Mouse (Mus musculus) hindlimb bud, embryonic 11.5 days (tissue): Measurements from ENCODE around the gene Rab5c.

Experiments used
- DNase-seq: peaks from one replicate; pipeline ENCODE4 v3.0.0-alpha.2; 2012; ENCODE audit warnings: low read depth, low spot score; ENCODE audit errors: extremely low spot score

The Rab5c gene

DNA sequence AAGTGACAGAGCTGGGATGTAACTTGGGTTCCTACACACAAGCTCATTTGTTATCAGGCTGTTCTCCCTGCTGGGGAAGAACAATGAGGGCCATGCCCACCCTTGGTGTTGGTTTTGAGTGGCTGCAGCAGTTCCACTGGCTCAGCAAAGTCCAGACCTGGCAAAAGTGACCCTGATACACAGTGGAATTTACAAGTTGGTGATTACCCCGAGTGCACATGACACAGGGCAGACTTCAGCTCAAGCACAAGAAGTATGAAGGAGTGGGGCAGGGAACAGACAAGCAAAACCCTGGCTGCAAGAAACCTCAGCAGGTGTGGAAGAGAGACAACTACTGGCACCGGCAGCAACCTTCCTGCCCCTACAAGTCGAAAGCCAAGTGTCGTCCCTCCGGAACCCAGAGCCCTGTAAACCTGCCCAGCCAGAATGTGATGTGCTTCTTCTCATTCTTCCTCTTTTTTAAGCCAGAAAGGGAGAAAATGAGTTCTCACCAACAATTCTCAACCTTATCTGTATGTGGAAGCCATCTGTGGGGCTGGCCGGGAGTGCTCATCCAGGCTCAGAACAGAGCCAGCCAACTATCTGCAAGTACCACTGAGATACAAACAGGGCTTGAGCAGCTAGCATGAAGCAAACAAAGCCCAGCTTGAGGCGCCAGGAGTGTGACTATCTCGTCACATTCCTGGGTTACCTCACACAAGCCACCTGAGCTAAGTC lies 16.1 kb downstream of the Rab5c start:
- no peak for DNase-seq

DNA sequence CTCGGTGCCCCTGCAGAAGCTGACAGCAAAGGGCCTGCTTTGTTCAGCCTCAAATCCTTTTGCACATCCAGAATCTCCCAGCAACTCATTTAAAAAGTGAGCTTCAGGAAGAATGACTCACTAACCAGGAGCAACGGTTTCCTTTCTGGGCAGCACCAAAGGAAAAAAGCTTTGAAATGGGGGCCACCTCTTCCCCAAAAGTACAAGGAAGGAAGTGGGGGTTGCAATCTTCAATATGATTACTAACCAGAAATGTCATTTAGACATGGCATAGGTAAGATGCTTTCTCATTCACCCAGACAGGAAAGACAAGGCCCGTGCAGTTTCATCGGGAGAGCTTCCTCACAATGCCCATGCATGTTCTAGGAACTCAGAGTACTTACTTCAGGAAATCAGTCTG lies 16.8 kb downstream of the Rab5c start:
- DNase-seq = no peak

DNA sequence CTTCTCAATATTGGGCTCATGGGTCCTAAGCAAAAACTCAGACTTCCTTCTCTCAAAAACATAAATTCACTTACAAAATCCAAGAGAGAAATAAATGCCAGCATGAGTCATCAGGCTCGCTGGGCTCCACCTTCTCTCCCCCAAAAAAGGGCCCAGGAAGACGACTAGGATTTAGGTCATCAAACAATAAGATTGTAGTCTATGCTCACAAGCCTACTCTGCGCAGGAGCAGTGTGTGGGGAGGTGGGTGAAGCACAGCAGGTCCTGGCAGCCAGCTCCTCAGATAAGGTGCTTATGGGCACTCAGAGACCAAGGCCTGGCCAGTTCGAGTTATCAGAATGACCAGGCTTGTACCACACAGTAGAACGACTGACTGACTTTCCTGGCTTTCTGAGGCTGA lies 17.7 kb downstream of the Rab5c start:
- no peak for DNase-seq

DNA sequence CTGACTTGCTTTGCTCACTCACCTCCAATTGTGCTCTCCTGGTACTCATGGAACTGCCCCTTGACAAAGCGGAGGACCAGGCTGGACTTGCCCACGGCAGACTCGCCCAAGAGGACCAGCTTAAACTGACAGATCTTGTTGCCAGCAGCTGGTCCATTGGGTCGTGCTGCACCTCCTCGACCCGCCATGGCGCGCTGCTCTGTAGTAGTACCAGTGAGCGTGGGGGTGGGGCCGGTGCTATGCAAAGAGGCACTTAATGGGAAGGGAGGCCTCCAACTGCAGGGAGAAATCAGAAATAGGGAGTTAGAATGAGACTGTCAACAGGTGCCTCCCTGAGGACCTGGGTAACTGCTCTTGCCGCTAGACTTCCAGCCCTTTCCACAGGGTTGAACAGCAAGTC lies 18.1 kb downstream of the Rab5c start:
- DNase-seq = no peak

DNA sequence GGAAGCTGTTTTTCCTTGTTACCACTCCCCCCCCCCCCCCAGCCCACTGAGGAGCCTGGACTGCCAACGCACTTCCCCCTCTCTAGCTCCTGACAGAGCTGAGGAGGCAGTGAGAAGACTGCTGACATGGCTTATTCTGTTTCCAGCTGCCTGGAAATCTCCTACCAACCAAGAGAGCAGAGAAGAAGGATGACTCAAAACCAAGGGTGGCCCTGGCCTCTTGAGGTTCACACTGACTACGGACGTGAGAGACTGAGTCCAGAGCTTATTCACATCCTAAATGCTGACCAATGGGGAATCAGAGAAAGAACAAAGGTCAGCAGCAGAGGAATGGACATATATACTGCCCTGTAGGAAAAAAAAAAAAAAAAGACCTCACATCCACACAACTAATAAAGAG lies 18.7 kb downstream of the Rab5c start:
- DNase-seq = no peak

DNA sequence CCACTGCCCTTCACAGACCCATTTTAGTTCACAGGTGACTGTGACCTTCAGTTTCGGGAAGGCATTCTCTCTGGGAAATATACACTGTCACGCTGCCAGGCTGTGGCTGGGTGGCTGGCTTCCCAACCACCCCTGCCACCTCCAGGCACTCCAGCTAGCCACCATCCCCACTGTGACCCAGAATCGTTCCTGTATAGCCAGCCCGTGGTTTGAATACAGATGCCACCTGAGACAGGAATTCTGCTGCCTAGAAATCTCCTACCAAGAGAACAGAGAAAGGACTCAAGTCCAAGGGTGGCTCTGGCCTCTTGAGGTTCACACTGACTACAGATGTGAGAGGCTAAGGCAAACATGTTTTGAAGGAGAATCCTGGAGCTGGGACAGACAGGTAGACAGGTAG lies 19.1 kb downstream of the Rab5c start:
- DNase-seq = no peak

DNA sequence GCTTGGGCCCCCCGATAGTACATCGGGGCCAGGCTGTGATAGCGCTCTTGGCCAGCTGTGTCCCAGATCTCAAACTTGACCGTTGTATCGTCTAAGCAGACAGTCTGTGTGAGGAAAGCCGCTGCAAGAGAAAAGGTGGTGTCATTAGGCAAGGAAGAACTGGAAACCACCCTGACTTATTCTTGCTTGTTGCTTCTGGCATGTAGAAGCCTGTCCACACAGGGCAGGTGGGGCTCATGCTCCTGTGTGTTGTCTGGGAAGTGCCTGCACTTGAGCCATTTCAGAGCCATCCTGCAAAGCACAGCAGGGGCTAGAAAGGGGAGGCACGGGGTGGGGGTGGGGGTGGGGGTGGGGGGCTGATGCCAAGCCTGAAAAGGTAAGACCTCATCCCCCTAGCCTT lies 19.6 kb downstream of the Rab5c start:
- DNase-seq = no peak

DNA sequence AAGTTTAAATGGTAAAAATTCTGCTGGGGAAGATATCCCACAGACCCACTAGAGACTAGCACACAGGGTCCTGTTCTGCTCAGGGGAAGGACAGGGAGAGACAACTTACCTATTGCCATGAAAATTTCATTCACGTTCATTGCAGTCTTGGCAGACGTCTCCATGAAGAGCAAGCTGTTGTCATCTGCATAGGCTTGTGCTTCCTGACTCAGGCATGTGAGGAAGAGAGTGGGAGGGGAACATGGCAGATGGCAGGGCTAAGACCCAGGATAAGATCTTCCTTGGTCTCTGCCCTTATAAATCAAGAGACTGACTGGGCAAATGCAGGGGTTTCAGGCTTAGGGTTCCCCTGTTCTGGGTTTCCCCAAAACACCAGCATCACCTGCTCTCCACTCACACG lies 21.4 kb downstream of the Rab5c start:
- DNase-seq = no peak

DNA sequence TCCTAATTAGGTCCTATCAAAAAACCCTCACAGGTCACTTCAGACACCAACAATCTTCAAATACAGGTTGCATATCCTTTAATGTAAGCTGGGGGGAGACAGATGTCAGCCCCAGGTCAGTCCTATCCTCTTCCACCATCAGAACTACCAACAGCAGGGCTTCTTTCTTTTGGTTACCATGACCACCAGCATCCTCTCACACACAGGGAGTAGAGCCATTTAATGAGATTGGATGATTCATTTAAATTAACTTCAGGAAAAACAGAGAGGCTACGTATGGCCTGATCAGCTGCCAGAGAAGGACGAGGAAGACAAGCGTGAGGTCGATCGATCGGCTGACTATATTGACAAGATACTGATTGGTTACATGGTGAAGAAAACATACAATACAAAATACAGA lies 23.1 kb downstream of the Rab5c start:
- DNase-seq = no peak

DNA sequence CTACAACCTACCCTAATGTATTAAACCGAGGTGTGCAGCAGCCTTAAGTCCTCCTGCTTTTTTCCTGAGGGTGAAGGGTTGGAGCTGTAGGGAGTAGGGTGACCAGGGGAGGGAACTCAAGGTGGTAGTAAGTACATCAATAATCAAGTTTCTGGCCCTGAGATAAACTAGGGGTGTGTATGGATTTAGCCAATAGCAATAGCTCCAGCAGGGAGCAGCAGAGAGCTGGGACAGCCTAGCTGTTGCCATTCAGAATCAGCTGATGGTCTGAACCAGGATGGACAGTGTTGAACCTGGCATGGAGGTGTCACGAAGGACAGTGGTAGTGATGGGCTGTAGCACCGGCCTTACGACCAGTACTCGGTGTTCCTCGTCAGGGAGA lies 23.5 kb downstream of the Rab5c start:
- DNase-seq = no peak

DNA sequence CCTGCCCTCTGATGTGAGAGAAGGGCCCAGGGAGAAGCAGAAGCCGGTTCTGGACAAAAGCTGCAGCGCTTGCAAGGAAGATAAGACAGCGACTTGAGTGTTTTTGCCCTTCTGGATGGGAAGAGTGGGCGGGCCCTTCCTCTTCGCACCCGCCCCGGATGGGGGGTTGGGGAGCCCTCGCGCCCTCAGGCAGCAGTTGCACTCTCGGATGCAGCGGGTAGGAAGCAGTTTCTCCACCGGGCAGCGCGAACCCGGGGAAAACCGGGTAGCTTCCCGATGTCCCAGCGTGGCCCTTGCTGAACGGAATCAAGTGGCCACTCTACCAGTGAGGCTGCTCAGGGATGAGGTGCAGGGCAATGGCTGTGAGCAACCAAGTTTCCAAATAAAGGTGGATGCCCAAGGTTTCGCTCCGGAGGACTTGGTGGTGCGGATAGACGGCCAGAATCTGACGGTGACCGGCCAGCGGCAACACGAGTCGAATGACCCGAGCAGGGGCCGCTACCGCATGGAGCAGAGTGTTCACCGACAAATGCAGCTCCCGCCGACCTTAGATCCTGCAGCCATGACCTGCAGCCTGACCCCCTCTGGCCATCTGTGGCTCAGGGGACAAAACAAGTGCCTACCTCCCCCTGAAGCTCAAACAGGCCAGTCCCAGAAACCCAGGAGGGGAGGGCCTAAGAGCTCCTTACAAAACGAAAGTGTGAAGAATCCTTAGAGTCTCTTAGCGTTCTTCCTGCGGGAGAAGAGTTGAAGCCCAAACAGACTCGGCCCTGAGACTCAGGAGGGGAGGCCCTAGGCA lies 24.1 kb downstream of the Rab5c start, which contains the start of gene Hspb9:
Hspb9 (plus strand) TSS at position 116 of the 799 bp plus-strand sequence.
- no peak for DNase-seq

DNA sequence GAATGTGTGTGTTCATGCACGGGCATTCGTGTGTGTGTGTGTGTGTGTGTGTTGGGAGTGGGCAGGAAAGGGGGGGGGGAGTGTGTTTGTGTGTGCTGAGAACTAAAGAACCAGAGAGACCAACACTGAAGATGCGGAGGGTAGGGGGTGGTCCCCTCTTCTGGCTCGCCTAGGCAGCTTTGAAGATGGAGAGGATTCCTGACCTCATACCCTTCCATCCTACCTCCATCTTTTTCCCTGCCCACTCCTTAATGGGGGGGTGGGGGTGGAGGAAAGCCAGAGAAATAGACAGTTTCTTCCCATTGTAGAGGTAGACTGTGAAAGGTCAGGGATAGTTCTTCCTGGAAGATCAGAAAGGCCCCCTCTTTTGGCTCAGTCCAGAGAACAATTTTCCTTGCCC lies 24.8 kb downstream of the Rab5c start:
- no peak for DNase-seq

DNA sequence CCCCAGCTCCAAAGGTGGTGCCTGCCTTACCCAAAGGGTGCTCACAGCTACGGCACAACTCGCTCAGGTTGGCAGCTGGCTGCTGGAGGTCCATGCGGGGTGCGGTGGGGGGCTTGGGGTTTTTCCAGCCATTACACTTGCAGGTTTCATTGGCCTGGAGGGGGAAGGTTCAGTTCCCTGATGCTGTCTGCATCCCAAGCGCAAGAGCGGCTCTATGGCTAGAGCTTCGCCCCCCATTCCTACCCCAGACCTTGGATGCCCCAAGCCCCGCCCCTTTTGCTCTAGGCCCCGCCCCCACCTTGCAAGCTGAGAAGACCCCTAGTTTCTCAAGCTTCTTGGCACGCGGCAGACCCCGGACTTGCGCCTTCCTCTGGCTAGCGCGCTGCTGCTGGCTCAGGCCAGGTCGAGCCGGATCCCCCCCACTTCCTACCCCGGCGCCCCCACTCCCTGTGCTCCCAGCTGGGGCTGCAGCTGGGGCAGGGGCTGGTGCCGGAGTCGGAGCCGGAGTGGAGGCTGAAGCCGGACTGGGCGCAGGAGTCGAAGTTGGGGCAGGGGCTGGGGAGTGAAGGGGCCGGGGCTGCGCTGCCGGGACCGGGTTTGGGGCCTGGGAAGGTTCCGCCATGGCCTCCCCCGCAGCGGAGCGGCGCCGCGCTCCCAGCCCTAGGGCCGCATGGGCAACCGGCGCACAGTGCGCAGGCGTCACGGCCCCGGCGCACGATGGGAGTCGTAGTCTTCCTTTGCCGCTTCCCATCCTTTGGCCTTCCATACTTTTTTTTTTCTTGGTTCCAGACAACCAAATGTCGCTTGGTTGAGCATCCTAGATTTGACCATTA lies 26.0 kb downstream of the Rab5c start, which contains the start of gene Kat2a:
Kat2a (minus strand) TSS at position 683 of the 833 bp plus-strand sequence.
- no peak for DNase-seq

DNA sequence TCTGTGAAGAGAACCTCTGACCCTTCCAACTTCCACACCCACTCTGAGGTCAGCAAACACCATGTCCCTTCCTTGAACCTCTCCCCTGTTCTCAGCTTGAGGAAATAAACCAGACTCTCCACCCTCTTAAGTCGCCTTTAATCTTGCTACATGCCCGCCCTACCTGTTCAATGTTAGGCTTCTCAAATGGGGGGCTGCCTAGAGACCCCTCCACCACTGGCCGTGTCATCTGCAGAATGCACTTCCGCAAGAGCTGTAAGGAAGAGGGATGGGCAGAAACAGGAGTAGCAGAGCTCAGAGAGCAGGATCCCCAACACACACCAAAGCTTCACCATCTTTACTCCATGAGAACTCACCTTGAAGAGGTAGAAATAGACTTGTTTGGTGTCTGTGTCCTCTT lies 27.0 kb downstream of the Rab5c start:
- DNase-seq = no peak

DNA sequence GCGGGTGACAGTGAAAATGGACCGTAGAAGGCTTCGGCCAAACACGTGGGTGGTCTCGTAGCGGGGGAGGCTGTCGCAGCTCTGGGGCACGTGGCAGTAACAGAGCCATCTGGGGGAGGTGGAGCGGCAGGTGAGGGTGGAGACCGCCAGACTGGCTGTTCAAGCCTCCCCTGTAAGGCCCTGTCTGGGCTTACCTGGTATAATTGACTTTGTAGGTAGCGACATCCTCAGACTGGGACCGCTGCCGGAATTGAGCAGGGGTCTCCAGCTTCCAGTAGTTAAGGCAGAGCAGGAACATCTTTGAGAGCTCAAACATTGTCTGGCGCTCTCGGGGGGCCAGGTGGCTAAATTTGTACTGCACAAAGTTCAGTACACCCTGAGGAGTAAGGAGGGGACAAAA lies 27.5 kb downstream of the Rab5c start:
- no peak for DNase-seq

DNA sequence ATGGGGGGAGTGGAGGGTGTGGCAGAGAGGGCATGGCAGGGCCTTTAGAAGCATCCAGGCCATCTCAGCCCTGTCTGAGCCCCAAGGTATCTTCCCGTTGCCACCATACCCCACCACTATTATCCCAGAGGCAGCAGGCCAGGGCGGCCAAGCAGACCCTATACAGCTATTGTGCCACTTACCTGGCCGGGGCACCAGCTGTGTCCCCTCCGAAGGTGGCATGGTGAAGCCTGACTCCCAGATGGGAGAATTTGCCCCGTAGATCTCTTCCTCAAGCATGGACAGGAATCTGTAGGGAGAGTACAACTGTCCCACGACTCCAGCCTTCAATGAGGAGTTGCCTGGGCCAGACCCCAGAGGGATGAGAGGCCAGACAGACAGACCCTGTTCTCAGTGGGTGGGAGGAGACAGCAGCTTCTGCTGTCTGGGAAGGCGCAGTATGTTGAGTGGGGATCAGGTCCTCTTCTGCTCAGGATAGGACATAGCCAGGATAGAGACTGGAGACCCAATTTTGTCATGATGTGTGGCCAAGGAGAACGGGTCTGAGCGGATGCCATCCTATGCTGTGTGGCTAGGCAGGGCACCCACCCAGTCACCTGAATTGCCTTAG lies 28.7 kb downstream of the Rab5c start:
- DNase-seq = no peak

DNA sequence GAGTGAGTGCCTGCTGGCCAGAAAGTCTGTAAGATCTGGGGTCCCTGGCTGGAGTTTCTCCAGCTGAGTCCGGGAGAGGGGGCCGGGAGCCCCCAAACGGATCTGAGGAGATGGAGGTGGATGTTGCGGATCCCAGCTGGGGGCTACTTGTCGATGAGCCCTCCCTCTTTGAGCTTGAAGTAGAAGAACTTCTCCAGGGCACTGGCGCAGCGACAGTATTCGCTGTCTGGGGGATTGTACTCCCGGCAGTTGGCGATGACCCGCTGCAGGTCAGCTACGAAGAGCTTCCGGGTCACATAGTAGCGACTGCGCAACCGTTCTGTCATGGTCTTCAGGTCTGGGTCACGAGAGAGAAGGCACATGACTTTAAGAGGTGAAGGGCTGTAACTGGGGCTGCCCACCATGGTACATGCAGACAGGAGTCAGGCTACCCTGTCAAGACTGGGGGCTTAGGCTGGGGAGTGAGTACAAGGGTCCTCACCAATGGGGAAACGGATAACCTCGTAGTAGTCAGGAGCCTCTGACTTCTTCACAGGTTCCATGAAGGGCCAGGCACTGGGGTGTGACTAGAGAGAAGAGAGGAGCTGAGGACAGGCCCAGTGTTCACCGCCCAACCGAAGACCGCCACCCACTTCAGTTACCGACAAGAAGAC lies 32.8 kb downstream of the Rab5c start:
- DNase-seq = no peak

DNA sequence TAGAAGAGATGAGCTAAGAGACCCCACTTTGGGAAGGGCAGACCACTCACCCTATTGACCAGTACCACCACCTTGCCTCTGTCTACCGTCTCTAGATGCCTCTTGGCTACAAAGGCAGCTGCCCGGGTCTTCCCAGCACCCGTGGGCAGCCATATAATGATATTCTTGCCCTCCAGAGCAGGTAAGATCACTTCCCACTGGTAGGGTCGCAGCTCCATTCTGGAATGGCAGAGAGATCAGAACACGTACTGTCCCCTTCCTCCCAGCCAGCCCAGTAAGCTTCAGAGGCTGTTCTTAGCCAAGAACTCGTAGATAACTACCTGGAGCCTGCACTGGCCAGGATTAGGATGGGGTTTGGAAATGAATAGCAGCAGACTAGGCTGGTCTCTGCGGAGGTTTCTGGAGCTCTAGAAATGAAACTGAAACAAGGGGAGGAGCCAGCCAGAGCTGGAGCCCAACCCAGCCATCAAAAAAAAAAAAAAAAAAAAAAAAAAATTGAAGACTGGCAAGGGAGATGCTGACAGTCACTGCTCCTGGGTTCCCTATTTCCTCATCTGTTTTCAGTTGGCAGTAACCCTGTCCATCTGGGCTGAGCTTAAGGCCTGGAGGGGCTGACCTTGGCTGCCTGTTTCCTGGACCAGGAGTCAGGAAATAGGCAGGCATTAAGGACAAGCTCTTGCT lies 34.0 kb downstream of the Rab5c start, which contains the start of gene Dhx58:
Dhx58 (minus strand) TSS at position 421 of the 681 bp plus-strand sequence.
- DNase-seq = no peak

DNA sequence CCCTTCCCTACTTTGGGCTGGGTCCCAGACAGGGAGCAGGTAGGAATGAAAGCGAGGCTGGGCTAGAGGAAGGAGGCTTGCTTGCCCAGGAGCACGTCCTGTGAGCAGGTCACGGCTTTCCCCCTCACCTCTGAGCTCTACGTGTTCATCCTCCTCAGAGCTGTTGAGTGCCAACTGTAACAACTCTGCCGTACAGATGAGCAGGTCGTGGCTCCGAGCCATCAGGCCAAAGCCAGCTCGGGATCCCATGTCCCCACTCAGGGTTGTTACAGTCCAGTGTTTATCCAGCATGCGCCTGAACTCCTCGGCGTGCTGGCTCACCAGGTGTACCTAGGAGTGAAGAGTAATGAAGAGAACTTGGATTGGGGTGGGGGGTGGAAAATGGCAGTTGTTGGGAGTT lies 34.6 kb downstream of the Rab5c start:
- DNase-seq = no peak

DNA sequence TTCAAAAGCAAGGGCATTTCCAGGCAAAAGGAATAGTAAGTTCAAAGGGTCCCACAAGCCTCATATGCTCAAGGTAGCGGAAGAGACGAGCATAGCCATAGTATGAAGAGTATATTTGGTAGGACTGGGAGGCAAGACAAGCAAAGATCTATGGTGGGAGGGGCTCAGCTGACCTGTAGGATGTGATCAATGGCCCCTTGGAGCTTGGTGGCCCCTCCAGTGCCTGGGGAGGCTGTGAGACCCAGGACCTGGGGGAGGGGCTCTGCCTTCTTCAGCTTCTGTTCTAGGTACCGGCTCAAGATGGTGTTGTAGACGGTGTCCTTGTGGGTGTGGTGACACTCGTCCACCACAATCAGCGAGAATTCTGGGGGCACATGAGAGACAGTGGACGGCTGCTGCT lies 35.1 kb downstream of the Rab5c start:
- DNase-seq = no peak
